Mouse (Mus musculus) CH12.LX (cell line): ENCODE measurements around the gene Cep170. TPM values are rescaled to one million over a fixed set of nuclear protein-coding genes. Genes with fewer than 3 reads are reported as not detected.

ENCODE experiments used
- DNase-seq: peaks from one replicate; pipeline ENCODE4 v3.0.0-alpha.2; 2013; ENCODE audit errors: extremely low read depth
- H3K27ac ChIP-seq: 2 replicates; pipeline ENCODE4 v1.5.1; 2012; ENCODE audit warnings: low read depth, mild to moderate bottlenecking, control low read depth, moderate library complexity; ENCODE audit not compliant: insufficient read depth
- H3K27me3 ChIP-seq: replicated peaks from 2 replicates; pipeline ENCODE3; 2012; ENCODE audit warnings: inconsistent platforms
- H3K36me3 ChIP-seq, 2 experiments: replicated peaks in 1 of 2; 2 replicates each; pipeline versions ENCODE3 to v1.6.1; 2012; ENCODE audit warnings: inconsistent platforms in 1 of 2, low read length in 1 of 2, mild to moderate bottlenecking in 1 of 2, mixed read lengths in 1 of 2, moderate library complexity in 1 of 2; ENCODE audit not compliant: control insufficient read depth in 1 of 2, insufficient read depth in 1 of 2
- H3K4me1 ChIP-seq, 2 experiments: 2 replicates each; pipeline ENCODE4 v1.6.1; 2012; ENCODE audit warnings: inconsistent platforms in 1 of 2, moderate library complexity in 1 of 2; ENCODE audit not compliant: insufficient read depth in 2 of 2, control insufficient read depth in 1 of 2
- H3K4me2 ChIP-seq: 2 replicates; pipeline ENCODE4 v1.6.1; 2012; ENCODE audit warnings: low read depth, mild to moderate bottlenecking, control low read depth; ENCODE audit not compliant: poor library complexity, insufficient read depth, severe bottlenecking
- H3K4me3 ChIP-seq, 3 experiments: fragments of 150-350 bp in 1 of 3; sonication (generic) in 1 of 3; replicated peaks in 1 of 3; 2 replicates each; pipeline versions ENCODE3 to v1.5.1; 2011 to 2012; ENCODE audit warnings: low read depth in 2 of 3, low read length in 2 of 3, mild to moderate bottlenecking in 2 of 3, moderate library complexity in 2 of 3, control low read depth in 1 of 3, improper control_type of control experiment in 1 of 3, inconsistent platforms in 1 of 3, mixed read lengths in 1 of 3; ENCODE audit not compliant: poor library complexity in 1 of 3
- H3K79me2 ChIP-seq: replicated peaks from 2 replicates; pipeline ENCODE4 v1.6.1; 2012; ENCODE audit warnings: mild to moderate bottlenecking, moderate library complexity; ENCODE audit not compliant: control insufficient read depth, poor library complexity, insufficient read depth, severe bottlenecking; ENCODE audit errors: extremely low read depth
- H3K9ac ChIP-seq: 2 replicates; pipeline ENCODE4 v1.6.1; 2012; ENCODE audit warnings: low read depth, mild to moderate bottlenecking, control low read depth, moderate library complexity; ENCODE audit not compliant: insufficient read depth
- H3K9me3 ChIP-seq: replicated peaks from 2 replicates; pipeline ENCODE3; 2012; ENCODE audit warnings: low read length, inconsistent platforms, mixed read lengths
- CHD2 ChIP-seq: IDR thresholded peaks from 2 replicates; pipeline ENCODE4 v1.6.1; 2011; ENCODE audit warnings: low read length, improper control_type of control experiment
- CTCF ChIP-seq, 2 experiments: IDR thresholded peaks in 1 of 2; conservative IDR thresholded peaks in 1 of 2; 2 replicates each; pipeline ENCODE4 v1.5.1; 2011 to 2012; ENCODE audit warnings: low read depth in 2 of 2, low read length in 2 of 2, improper control_type of control experiment in 1 of 2, inconsistent platforms in 1 of 2, mild to moderate bottlenecking in 1 of 2, moderate library complexity in 1 of 2
- ETS1 ChIP-seq: conservative IDR thresholded peaks from 2 replicates; pipeline ENCODE4 v1.6.1; 2012; ENCODE audit warnings: low read depth, mild to moderate bottlenecking, inconsistent platforms, low read length, improper control_type of control experiment, moderate library complexity
- GABPA ChIP-seq: IDR thresholded peaks from 2 replicates; pipeline ENCODE4 v1.6.1; 2012; ENCODE audit warnings: low read depth, low read length, improper control_type of control experiment, inconsistent platforms; ENCODE audit not compliant: insufficient replicate concordance
- HCFC1 ChIP-seq: IDR thresholded peaks from 2 replicates; pipeline ENCODE4 v1.6.1; 2012; ENCODE audit warnings: low read depth, mild to moderate bottlenecking, inconsistent platforms, low read length, improper control_type of control experiment
- IRF4 ChIP-seq: IDR thresholded peaks from 2 replicates; pipeline ENCODE4 v1.6.1; 2014; ENCODE audit warnings: low read depth, mild to moderate bottlenecking, inconsistent platforms, low read length, improper control_type of control experiment
- JUN ChIP-seq: IDR thresholded peaks from 2 replicates; pipeline ENCODE4 v1.6.1; 2011; ENCODE audit warnings: low read depth, mild to moderate bottlenecking, low read length, improper control_type of control experiment, moderate library complexity; ENCODE audit not compliant: insufficient read depth
- JUND ChIP-seq: conservative IDR thresholded peaks from 2 replicates; pipeline ENCODE4 v1.6.1; 2011; ENCODE audit warnings: low read depth, low read length, improper control_type of control experiment
- KAT2A ChIP-seq: IDR thresholded peaks from 2 replicates; pipeline ENCODE4 v1.6.1; 2012; ENCODE audit warnings: low read length, improper control_type of control experiment, inconsistent platforms; ENCODE audit not compliant: insufficient replicate concordance
- MAFK ChIP-seq: IDR thresholded peaks from 2 replicates; pipeline ENCODE4 v1.6.1; 2011; ENCODE audit warnings: low read length, improper control_type of control experiment; ENCODE audit not compliant: insufficient replicate concordance
- MAX ChIP-seq: IDR thresholded peaks from 2 replicates; pipeline ENCODE4 v1.6.1; 2011; ENCODE audit warnings: low read length, improper control_type of control experiment
- MAZ ChIP-seq: IDR thresholded peaks from 2 replicates; pipeline ENCODE4 v1.6.1; 2012; ENCODE audit warnings: low read depth, mild to moderate bottlenecking, inconsistent platforms, low read length, improper control_type of control experiment, moderate library complexity
- MEF2A ChIP-seq: IDR thresholded peaks from 2 replicates; pipeline ENCODE4 v1.6.1; 2014; ENCODE audit warnings: low read depth, mild to moderate bottlenecking, inconsistent platforms, low read length, improper control_type of control experiment, borderline replicate concordance
- MXI1 ChIP-seq: IDR thresholded peaks from 2 replicates; pipeline ENCODE4 v1.6.1; 2011; ENCODE audit warnings: mild to moderate bottlenecking, low read depth, low read length, improper control_type of control experiment
- MYC ChIP-seq: IDR thresholded peaks from 2 replicates; pipeline ENCODE4 v1.6.1; 2011; ENCODE audit warnings: low read depth, mild to moderate bottlenecking, improper control_type of control experiment, low read length
- NELFE ChIP-seq: IDR thresholded peaks from 2 replicates; pipeline ENCODE4 v1.6.1; 2011; ENCODE audit warnings: low read depth, low read length, improper control_type of control experiment
- NRF1 ChIP-seq: IDR thresholded peaks from 2 replicates; pipeline ENCODE4 v1.6.1; 2014; ENCODE audit warnings: low read depth, mild to moderate bottlenecking, inconsistent platforms, low read length, improper control_type of control experiment, moderate library complexity
- PAX5 ChIP-seq: IDR thresholded peaks from 2 replicates; pipeline ENCODE4 v1.6.1; 2012; ENCODE audit warnings: low read length, inconsistent platforms, mixed read lengths
- POLR2A ChIP-seq: IDR thresholded peaks from 2 replicates; pipeline ENCODE4 v1.6.1; 2011; ENCODE audit warnings: low read depth, mild to moderate bottlenecking, improper control_type of control experiment, low read length
- RAD21 ChIP-seq: IDR thresholded peaks from 2 replicates; pipeline ENCODE4 v1.6.1; 2011; ENCODE audit warnings: low read depth, mild to moderate bottlenecking, low read length, improper control_type of control experiment, moderate library complexity
- RCOR1 ChIP-seq: conservative IDR thresholded peaks from 2 replicates; pipeline ENCODE4 v1.6.1; 2012; ENCODE audit warnings: low read depth, mild to moderate bottlenecking, inconsistent platforms, low read length, improper control_type of control experiment
- SMC3 ChIP-seq: IDR thresholded peaks from 2 replicates; pipeline ENCODE4 v1.6.1; 2011; ENCODE audit warnings: low read depth, low read length, improper control_type of control experiment
- TBP ChIP-seq: conservative IDR thresholded peaks from 2 replicates; pipeline ENCODE4 v1.6.1; 2011; ENCODE audit warnings: low read depth, low read length, improper control_type of control experiment
- TCF12 ChIP-seq: IDR thresholded peaks from 2 replicates; pipeline ENCODE4 v1.6.1; 2014; ENCODE audit warnings: low read depth, mild to moderate bottlenecking, inconsistent platforms, low read length, improper control_type of control experiment
- USF1 ChIP-seq: IDR thresholded peaks from 2 replicates; pipeline ENCODE4 v1.6.1; 2014; ENCODE audit warnings: low read depth, mild to moderate bottlenecking, inconsistent platforms, low read length, improper control_type of control experiment
- ZC3H11A ChIP-seq: IDR thresholded peaks from 2 replicates; pipeline ENCODE4 v1.6.1; 2012; ENCODE audit warnings: low read depth, mild to moderate bottlenecking, inconsistent platforms, low read length, improper control_type of control experiment
- dilution Hi-C: fragments of 300-500 bp; cut with MboI; formaldehyde crosslinking; loops from 2 replicates; pipeline ENCODE4 v1.14.3; 2020; ENCODE audit warnings: low sequenced_read_pairs; ENCODE audit not compliant: extremely low pct_unique_long_range_greater_than_20kb, extremely low pct_ligation_motif_present
- in situ Hi-C: fragments of 300-500 bp; cut with MboI; formaldehyde crosslinking; loops from 3 replicates; pipeline ENCODE4 v1.14.3; 2019; ENCODE audit warnings: low sequenced_read_pairs, low pct_ligation_motif_present, low pct_unique_long_range_greater_than_20kb, mixed read lengths
- polyA plus RNA-seq: library from polyadenylated mRNA; unstranded; fragments of >175 nt; gene quantifications from 2 replicates; pipeline ENCODE4 v1.2.1, GENCODE M21; 2012; ENCODE audit warnings: low read depth; ENCODE audit not compliant: insufficient read length
- total RNA-seq, 2 experiments: library from RNA; depleted of rRNA; stranded (reverse); fragments of 300-350 nt in 1 of 2; fragments of >200 nt in 1 of 2; gene quantifications; 2 replicates each; pipeline ENCODE4 v1.2.3; 2012 to 2014

Gene Cep170
- total and polyA plus RNA-seq, 3 experiments, result 14.8 to 16.6 (median 16.1) TPM

DNA sequence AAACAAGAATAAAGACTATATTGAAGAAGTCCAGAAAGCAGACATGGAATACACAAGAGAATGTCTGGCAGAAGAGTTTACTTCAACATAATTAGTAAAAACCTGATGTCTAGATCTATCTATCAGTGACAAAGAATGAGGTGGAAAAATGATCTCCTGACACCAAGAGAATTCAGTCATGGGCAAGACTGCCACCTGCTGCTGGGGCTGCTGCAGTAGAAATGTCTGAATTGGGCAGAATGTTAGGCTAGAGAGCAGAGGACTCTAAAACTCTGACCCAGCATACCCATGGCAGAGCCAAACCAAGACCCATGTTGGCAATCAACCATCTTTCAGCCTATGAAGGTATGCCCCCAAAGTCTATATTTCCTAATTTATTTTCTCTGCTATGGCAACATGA, 114.1 kb downstream of the Cep170 start:
- in situ Hi-C loops, result loop anchor here (25.0 kb wide), 4 partner anchors 313 to 762 kb away; no protein-coding TSS in a partner anchor
- Histone ChIP-seq H3K27me3 (no peaks in the 10 kb centered on the region), H3K4me1 (no peaks in the 10 kb centered on the region), H3K79me2 (no peaks in the 10 kb centered on the region), H3K4me2 (no peak overlapping the region), H3K9ac (no peak overlapping the region), H3K27ac (no peak overlapping the region), H3K36me3 (no peaks in the 10 kb centered on the region), H3K9me3 (no peaks in the 10 kb centered on the region)
- peak; percentile 24 for DNase-seq
- TF ChIP-seq TCF12, result no peak
- TF ChIP-seq RAD21, result peak; percentile 78
- TF ChIP-seq CTCF (conservative IDR thresholded peaks at IDR 0.05 in 1 of 2, IDR thresholded peaks at IDR 0.05 in 1 of 2; ENCODE audit: low read depth in 2 of 2, low read length in 2 of 2), result peak in 1 of 2 experiments; percentile 74; a peak in 2 of 4 replicates
- peak; percentile 71 for TF ChIP-seq SMC3
- TF ChIP-seq ZC3H11A, result peak; percentile 20
- TF ChIP-seq JUND, result no peak
- TF ChIP-seq, all 38 proteins: peak for 4
- dilution Hi-C loops, result no loop called here
- H3K4me3 ChIP-seq, result no peak overlapping the region

- peak overlapping the region; percentile 51; the same call in 1 of the 2 replicates for H3K4me2 ChIP-seq
These were observed 115.2 kb downstream of the Cep170 start for GRCm38 (mm10) chr1:176698647-176699046.

More at GRCm38 (mm10) chr1:176698647-176699046, 115.2 kb downstream of the Cep170 start:
- Histone ChIP-seq H3K4me3 (no peak overlapping the region), H3K27ac (no peak overlapping the region), H3K4me1 (no peaks in the 10 kb centered on the region), H3K36me3 (no peaks in the 10 kb centered on the region), H3K27me3 (no peaks in the 10 kb centered on the region), H3K9me3 (no peaks in the 10 kb centered on the region), H3K9ac (no peak overlapping the region), H3K79me2 (no peaks in the 10 kb centered on the region)
- in situ Hi-C loops, result loop anchor here (25.0 kb wide), 2 partner anchors 461 to 761 kb away; no protein-coding TSS in a partner anchor
- dilution Hi-C loops, result no loop called here
- no peak for DNase-seq
- no peak for TF ChIP-seq TBP
- no peak for TF ChIP-seq RCOR1
- no peak for TF ChIP-seq TCF12
- no peak for TF ChIP-seq MEF2A
- no peak for TF ChIP-seq MAFK
- no peak for TF ChIP-seq NRF1
- TF ChIP-seq NELFE, result no peak
- no peak for TF ChIP-seq CHD2
- no peak for TF ChIP-seq MXI1
- no peak for TF ChIP-seq ETS1
- TF ChIP-seq JUND, result no peak
- TF ChIP-seq HCFC1, result no peak
- no peak for TF ChIP-seq MAZ
- TF ChIP-seq USF1, result no peak
- TF ChIP-seq IRF4, result no peak
- peak; percentile 45 for TF ChIP-seq RAD21
- TF ChIP-seq GABPA, result no peak
- no peak for TF ChIP-seq POLR2A
- TF ChIP-seq PAX5, result no peak
- TF ChIP-seq MAX, result no peak
- no peak for TF ChIP-seq ZC3H11A
- no peak for TF ChIP-seq KAT2A
- no peak for TF ChIP-seq MYC
- TF ChIP-seq CTCF (conservative IDR thresholded peaks at IDR 0.05 in 1 of 2, IDR thresholded peaks at IDR 0.05 in 1 of 2; ENCODE audit: low read depth in 2 of 2, low read length in 2 of 2), result peak in 1 of 2 experiments; percentile 50; a peak in 2 of 4 replicates
- no peak for TF ChIP-seq JUN
- TF ChIP-seq SMC3, result peak; percentile 28; the same call in 1 of the 2 replicates
